Mouse (Mus musculus) liver, embryonic 11.5 days (tissue): ENCODE data around the gene Olfr642. TPM values are rescaled to one million over a fixed set of nuclear protein-coding genes. Genes with fewer than 3 reads are reported as not detected.

Source experiments
- ATAC-seq: fragments of 200-750 bp; cut with Nextera tagmentation; replicated peaks from 2 replicates; pipeline ENCODE4 v1.8.0; 2017; ENCODE audit warnings: moderate number of reproducible peaks, mild to moderate bottlenecking, moderate TSS enrichment, moderate library complexity; ENCODE audit not compliant: low FRiP score
- DNase-seq: peaks from one replicate; pipeline ENCODE4 v3.0.0-alpha.2; 2017; ENCODE audit warnings: low spot score
- H3K27ac ChIP-seq: fragments of 300-500 bp; sonication (generic); 2 replicates; pipeline ENCODE4 v1.5.1; 2014; ENCODE audit warnings: mild to moderate bottlenecking, low read depth, low read length, control low read depth
- H3K27me3 ChIP-seq: fragments of 300-500 bp; sonication (generic); replicated peaks from 2 replicates; pipeline ENCODE4 v1.6.1; 2014; ENCODE audit warnings: low read length, mixed read lengths; ENCODE audit not compliant: control insufficient read depth, insufficient read depth
- H3K36me3 ChIP-seq: fragments of 300-500 bp; sonication (generic); 2 replicates; pipeline ENCODE4 v1.6.1; 2014; ENCODE audit warnings: mild to moderate bottlenecking, low read length, moderate library complexity, mixed read lengths; ENCODE audit not compliant: control insufficient read depth, insufficient read depth
- H3K4me1 ChIP-seq: fragments of 300-500 bp; sonication (generic); replicated peaks from 2 replicates; pipeline ENCODE4 v1.6.1; 2014; ENCODE audit warnings: low read length, mixed read lengths; ENCODE audit not compliant: control insufficient read depth, insufficient read depth
- H3K4me2 ChIP-seq: fragments of 300-500 bp; sonication (generic); 2 replicates; pipeline ENCODE4 v1.6.1; 2014; ENCODE audit warnings: mild to moderate bottlenecking, control low read depth, moderate library complexity
- H3K4me3 ChIP-seq: fragments of 300-500 bp; sonication (generic); 2 replicates; pipeline ENCODE4 v1.5.1; 2014; ENCODE audit warnings: low read depth, low read length, control low read depth
- H3K9ac ChIP-seq: fragments of 300-500 bp; sonication (generic); 2 replicates; pipeline ENCODE4 v1.6.1; 2014; ENCODE audit warnings: low read depth, low read length, control low read depth
- H3K9me3 ChIP-seq: fragments of 300-500 bp; sonication (generic); 2 replicates; pipeline ENCODE4 v1.6.1; 2016; ENCODE audit warnings: low read length, inconsistent platforms, mixed read lengths; ENCODE audit not compliant: control insufficient read depth
- WGBS: fragments of 180-500 bp; shearing (Covaris S2); extraction: QIAGEN DNeasy Blood & Tissue Kit; methylation state at CpG from one replicate; pipeline ENCODE4 v1.1.7; 2014; 5-methylcytosine and 5-hydroxymethylcytosine counted together
- polyA plus RNA-seq: library from polyadenylated mRNA; unstranded; fragments of >200 nt; fragmentation: Nextera tagmentation; extraction: Ambion mirVana; gene quantifications from 2 replicates; pipeline ENCODE4 v1.2.1, GENCODE M21; 2014

The Olfr642 gene
- polyA plus RNA-seq, 1 experiment from 2014 or later, result not detected

GRCm38 (mm10) chr7:104021651-104022050 is 30.8 kb downstream of the Olfr642 start:
- no peaks in the 10 kb centered on the region for H3K36me3 ChIP-seq
- no peak for DNase-seq
- H3K9ac ChIP-seq, result no peak overlapping the region
- H3K4me2 ChIP-seq, result no peak overlapping the region
- H3K4me1 ChIP-seq, result no peaks in the 10 kb centered on the region
- no peak overlapping the region for H3K4me3 ChIP-seq
- no peak overlapping the region for H3K27ac ChIP-seq
- WGBS, result 83% methylated on average over 6 of the region's 6 CpGs
- no peaks in the 10 kb centered on the region for H3K27me3 ChIP-seq
- no peaks in the 10 kb centered on the region for H3K9me3 ChIP-seq
- no peak for ATAC-seq

- H3K9ac ChIP-seq, result no peak overlapping the region
- 74% methylated on average over 1 of the region's 1 CpGs for WGBS
Observed at GRCm38 (mm10) chr7:104018953-104019352, 33.5 kb downstream of the Olfr642 start.

GRCm38 (mm10) chr7:104017203-104017602 is 35.3 kb downstream of the Olfr642 start, which contains the start of gene Olfr639:
Olfr639 (minus strand) TSS chr7:104017303.
- no peak within 1 kb of the TSS for H3K4me2 ChIP-seq
- H3K4me3 ChIP-seq, result no peak within 1 kb of the TSS
- no peak within 1 kb of the TSS for H3K9ac ChIP-seq
- DNase-seq, result no peak
- H3K27ac ChIP-seq, result no peak within 1 kb of the TSS
- H3K4me1 ChIP-seq, result no peaks in the 10 kb centered on the region
- no peak for ATAC-seq
- no peaks in the 10 kb centered on the region for H3K27me3 ChIP-seq
- no peaks in the 10 kb centered on the region for H3K36me3 ChIP-seq
- no peaks in the 10 kb centered on the region for H3K9me3 ChIP-seq

More at GRCm38 (mm10) chr7:104018953-104019352, 33.5 kb downstream of the Olfr642 start:
- no peak for DNase-seq
- no peak overlapping the region for H3K4me2 ChIP-seq
- no peaks in the 10 kb centered on the region for H3K4me1 ChIP-seq
- no peaks in the 10 kb centered on the region for H3K27me3 ChIP-seq
- no peaks in the 10 kb centered on the region for H3K9me3 ChIP-seq
- no peak overlapping the region for H3K27ac ChIP-seq
- H3K36me3 ChIP-seq, result no peaks in the 10 kb centered on the region
- H3K4me3 ChIP-seq, result no peak overlapping the region
- no peak for ATAC-seq

- no peak for ATAC-seq
- DNase-seq, result no peak
- Histone ChIP-seq H3K4me1 (no peaks in the 10 kb centered on the region), H3K27me3 (no peaks in the 10 kb centered on the region), H3K4me2 (no peak overlapping the region), H3K36me3 (no peaks in the 10 kb centered on the region), H3K9me3 (no peaks in the 10 kb centered on the region), H3K27ac (no peak overlapping the region), H3K9ac (no peak overlapping the region), H3K4me3 (no peak overlapping the region)
Observed at GRCm38 (mm10) chr7:103999124-103999523, 53.3 kb downstream of the Olfr642 start.

GRCm38 (mm10) chr7:103998446-103998845 is 54.0 kb downstream of the Olfr642 start, which contains the start of gene Olfr638:
Olfr638 (plus strand) TSS chr7:103998746.
- ATAC-seq (no peak), DNase-seq (no peak)
- H3K27ac ChIP-seq, result no peak within 1 kb of the TSS
- no peak within 1 kb of the TSS for H3K4me3 ChIP-seq
- no peaks in the 10 kb centered on the region for H3K4me1 ChIP-seq
- H3K36me3 ChIP-seq, result no peaks in the 10 kb centered on the region
- H3K27me3 ChIP-seq, result no peaks in the 10 kb centered on the region
- H3K9me3 ChIP-seq, result no peaks in the 10 kb centered on the region
- H3K9ac ChIP-seq, result no peak within 1 kb of the TSS
- H3K4me2 ChIP-seq, result no peak within 1 kb of the TSS

Other genes starting within 250 kb of the Olfr642 start
- gene Hbb-bt, start 238.7 kb downstream of the Olfr642 start, polyA plus RNA-seq, result 7,398 and 7,943 TPM in 2 replicates
- gene Hbb-bs, start 224.6 kb downstream of the Olfr642 start, polyA plus RNA-seq, result 9,439 and 11,024 TPM in 2 replicates
- not detected in 2 replicates for gene Hbb-bh2, start 212.1 kb downstream of the Olfr642 start, polyA plus RNA-seq
- gene Hbb-bh1, start 209.5 kb downstream of the Olfr642 start, polyA plus RNA-seq, result 4,066 and 4,428 TPM in 2 replicates
- 15,021 and 16,786 TPM in 2 replicates for gene Hbb-y, start 199.4 kb downstream of the Olfr642 start, polyA plus RNA-seq
- gene Olfr66, start 166.4 kb downstream of the Olfr642 start, polyA plus RNA-seq, result not detected in 2 replicates
- not detected in 2 replicates for gene Olfr64, start 158.2 kb downstream of the Olfr642 start, polyA plus RNA-seq
- not detected in 2 replicates for gene Olfr65, start 149.2 kb downstream of the Olfr642 start, polyA plus RNA-seq
- not detected in 2 replicates for gene Olfr631, start 123.8 kb downstream of the Olfr642 start, polyA plus RNA-seq
- gene Olfr632, start 118.3 kb downstream of the Olfr642 start, polyA plus RNA-seq, result 0.12 TPM in 1 of 2 replicates, not detected in the other
- gene Olfr633, start 108.2 kb downstream of the Olfr642 start, polyA plus RNA-seq, result not detected in 2 replicates
- not detected in 2 replicates for gene Olfr635, start 81.5 kb downstream of the Olfr642 start, polyA plus RNA-seq
- not detected in 2 replicates for gene Olfr638, start 53.9 kb downstream of the Olfr642 start, polyA plus RNA-seq
- not detected in 2 replicates for gene Olfr639, start 35.4 kb downstream of the Olfr642 start, polyA plus RNA-seq
- not detected in 2 replicates for gene Olfr640, start 27.1 kb downstream of the Olfr642 start, polyA plus RNA-seq
- not detected in 2 replicates for gene Olfr641, start 17.2 kb downstream of the Olfr642 start, polyA plus RNA-seq
- not detected in 2 replicates for gene 4930516K23Rik, start 8.8 kb upstream of the Olfr642 start, polyA plus RNA-seq
- gene Olfr644, start 19.2 kb upstream of the Olfr642 start, polyA plus RNA-seq, result not detected in 2 replicates
- gene Olfr645, start 32.8 kb upstream of the Olfr642 start, polyA plus RNA-seq, result not detected in 2 replicates
- not detected in 2 replicates for gene Olfr646, start 52.2 kb upstream of the Olfr642 start, polyA plus RNA-seq
- gene Ubqln5, start 77.2 kb upstream of the Olfr642 start, polyA plus RNA-seq, result not detected in 2 replicates
- not detected in 2 replicates for gene Olfr643, start 84.7 kb upstream of the Olfr642 start, polyA plus RNA-seq
- not detected in 2 replicates for gene Ubqln3, start 90.6 kb upstream of the Olfr642 start, polyA plus RNA-seq
- gene Ubqlnl, start 97.9 kb upstream of the Olfr642 start, polyA plus RNA-seq, result not detected in 2 replicates
- not detected in 2 replicates for gene Olfm5, start 112.2 kb upstream of the Olfr642 start, polyA plus RNA-seq
- gene Olfr648, start 130.7 kb upstream of the Olfr642 start, polyA plus RNA-seq, result 0.08 and 0.19 TPM in 2 replicates
- not detected in 2 replicates for gene Olfr649, start 143.3 kb upstream of the Olfr642 start, polyA plus RNA-seq
- gene Trim6, start 166.1 kb upstream of the Olfr642 start, polyA plus RNA-seq, result 3.6 and 4.2 TPM in 2 replicates
- 1.4 and 2.1 TPM in 2 replicates for gene Trim34a, start 191.8 kb upstream of the Olfr642 start, polyA plus RNA-seq
- gene Trim5, start 235.4 kb upstream of the Olfr642 start, polyA plus RNA-seq, result 0.47 and 0.52 TPM in 2 replicates